Comparison of ENCODE assay signal across 20 mouse cellular contexts in genomic region chr4:31576982-31577579, GRCm38 (mm10).
DNase-seq lines count a peak whose midpoint lies in the region; ATAC-seq and TF ChIP-seq lines count a peak whose summit lies in the region.
"Had no signal": no experiment of that assay in that cellular context is flagged by ENCODE, and none has a peak within 500 bp of the region (broad histone marks: within the 10 kb centered on the region; RNA-seq: fewer than 3 reads in every experiment).

No protein-coding gene starts in this region.

- no peak overlapping the region for H3K9ac ChIP-seq in heart, embryonic 13.5 days
- no peak overlapping the region for H3K9ac ChIP-seq in stomach, embryonic 14.5 days (replicated peaks; ENCODE audit: low read depth, low read length)
- H3K9ac ChIP-seq in stomach, postnatal 0 days (ENCODE audit: low read length), result no peak overlapping the region
- H3K9ac ChIP-seq: forebrain, embryonic 13.5 days; liver, embryonic 14.5 days; lung, embryonic 15.5 days; neural tube, embryonic 13.5 days had no signal

- no peak for TF ChIP-seq CTCF in stomach, postnatal 0 days (IDR thresholded peaks at IDR 0.05; ENCODE audit: low read depth)

- peak overlapping the region; percentile 16; the same call in 1 of the 2 replicates for H3K4me2 ChIP-seq in heart, embryonic 13.5 days
- H3K4me2 ChIP-seq in stomach, embryonic 14.5 days (replicated peaks; ENCODE audit: low read depth, low read length), result no peak overlapping the region
- no peak overlapping the region for H3K4me2 ChIP-seq in stomach, postnatal 0 days (replicated peaks; ENCODE audit: low read depth)
- H3K4me2 ChIP-seq: forebrain, embryonic 13.5 days; lung, embryonic 15.5 days; neural tube, embryonic 13.5 days had no signal

- ATAC-seq in heart, embryonic 13.5 days (ENCODE audit: extremely low read depth, insufficient number of reproducible peaks, low FRiP score, low TSS enrichment), result peak; percentile 37; the same call in 1 of the 2 replicates
- ATAC-seq in stomach, embryonic 14.5 days (ENCODE audit: insufficient number of reproducible peaks, insufficient read depth, low FRiP score, low read depth), result peak; percentile 82
- ATAC-seq in stomach, postnatal 0 days (ENCODE audit: low FRiP score, low TSS enrichment), result no peak
- ATAC-seq: forebrain, embryonic 13.5 days had no signal

- no peak for TF ChIP-seq EP300 in stomach, postnatal 0 days (optimal IDR thresholded peaks at IDR 0.05)

- H3K27ac ChIP-seq in heart, embryonic 13.5 days (replicated peaks), result peak overlapping the region; percentile 76
- no peak overlapping the region for H3K27ac ChIP-seq in stomach, embryonic 14.5 days (ENCODE audit: low read length)
- no peak overlapping the region for H3K27ac ChIP-seq in stomach, postnatal 0 days (replicated peaks)
- H3K27ac ChIP-seq: forebrain, embryonic 13.5 days; kidney, postnatal 0 days; layer of hippocampus, adult 2 months; liver, embryonic 14.5 days; lung, embryonic 15.5 days; macrophage; midbrain, embryonic 10.5 days; neural tube, embryonic 13.5 days had no signal

- DNase-seq in heart, adult 18-20 months, result no peak
- no peak for DNase-seq in stomach, postnatal 0 days (ENCODE audit: low spot score)
- peak; percentile 56 to 58 for DNase-seq in cerebellum, postnatal 10 days
- no peak for DNase-seq in ovary, postnatal 10 days (ENCODE audit: low spot score)
- DNase-seq in thymus, postnatal 0 days (ENCODE audit: low spot score), result no peak
- DNase-seq: adrenal gland, adult 2 months; kidney, adult 11 months; layer of hippocampus, postnatal 36 days; thymus, adult 2 months had no signal

- H3K4me3 ChIP-seq in heart, embryonic 13.5 days, result no peak overlapping the region
- H3K4me3 ChIP-seq in stomach, embryonic 14.5 days (ENCODE audit: low read depth, low read length), result no peak overlapping the region
- no peak overlapping the region for H3K4me3 ChIP-seq in stomach, postnatal 0 days (ENCODE audit: low read depth, low read length)
- H3K4me3 ChIP-seq: erythroblast, embryonic 14.5 days; forebrain, embryonic 13.5 days; layer of hippocampus, adult 2 months; lung, embryonic 15.5 days; midbrain, embryonic 10.5 days; neural tube, embryonic 13.5 days had no signal

- H3K27me3 ChIP-seq in heart, embryonic 13.5 days (replicated peaks), result no peaks in the 10 kb centered on the region
- H3K27me3 ChIP-seq in stomach, embryonic 14.5 days (ENCODE audit: control insufficient read depth, insufficient read depth, low read length), result no peaks in the 10 kb centered on the region
- no peaks in the 10 kb centered on the region for H3K27me3 ChIP-seq in stomach, postnatal 0 days (ENCODE audit: control insufficient read depth, insufficient read depth, low read length)
- H3K27me3 ChIP-seq: forebrain, embryonic 13.5 days; lung, embryonic 15.5 days; neural tube, embryonic 13.5 days had no signal

- H3K36me3 ChIP-seq in heart, embryonic 13.5 days, result no peaks in the 10 kb centered on the region
- no peaks in the 10 kb centered on the region for H3K36me3 ChIP-seq in stomach, embryonic 14.5 days (ENCODE audit: control insufficient read depth, insufficient read depth, low read length)
- H3K36me3 ChIP-seq in stomach, postnatal 0 days (ENCODE audit: control insufficient read depth, insufficient read depth, low read length), result no peaks in the 10 kb centered on the region
- H3K36me3 ChIP-seq: lung, embryonic 15.5 days; midbrain, embryonic 10.5 days; neural tube, embryonic 13.5 days had no signal

- H3K4me1 ChIP-seq in heart, embryonic 13.5 days, result peaks cover 20% of the 10 kb centered on the region
- H3K4me1 ChIP-seq in stomach, embryonic 14.5 days (ENCODE audit: control insufficient read depth, insufficient read depth, low read length), result no peaks in the 10 kb centered on the region
- H3K4me1 ChIP-seq in stomach, postnatal 0 days (replicated peaks; ENCODE audit: control insufficient read depth, insufficient read depth), result no peaks in the 10 kb centered on the region
- H3K4me1 ChIP-seq: forebrain, embryonic 13.5 days; lung, embryonic 15.5 days; neural tube, embryonic 13.5 days had no signal

- 9% methylated on average over 4 of the region's 4 CpGs for WGBS in heart, embryonic 13.5 days
- 29% methylated on average over 4 of the region's 4 CpGs for WGBS in stomach, embryonic 14.5 days
- 29% methylated on average over 4 of the region's 4 CpGs for WGBS in stomach, postnatal 0 days

- no peaks in the 10 kb centered on the region for H3K9me3 ChIP-seq in heart, embryonic 13.5 days
- no peaks in the 10 kb centered on the region for H3K9me3 ChIP-seq in stomach, embryonic 14.5 days (ENCODE audit: control insufficient read depth, low read depth, low read length)
- H3K9me3 ChIP-seq in stomach, postnatal 0 days (ENCODE audit: control insufficient read depth, low read length), result no peaks in the 10 kb centered on the region
- H3K9me3 ChIP-seq: forebrain, embryonic 13.5 days; lung, embryonic 15.5 days; midbrain, embryonic 10.5 days; neural tube, embryonic 13.5 days had no signal

Comparison
In these comparisons a context has a peak if more than half of its experiments do, and no peak if none do; other contexts are left out.
1. DNase-seq: peak in cerebellum, postnatal 10 days (2 of 2); none in heart, adult 18-20 months (0 of 2), stomach, postnatal 0 days (single experiment), ovary, postnatal 10 days (single experiment) and thymus, postnatal 0 days (single experiment).